In genomic region chr5:139544271-139545135, GRCm38 (mm10) we compare ENCODE assay signal across 10 mouse cellular contexts. TPM values are rescaled to one million over a fixed set of nuclear protein-coding genes. Genes with fewer than 3 reads are reported as not detected.
DNase-seq lines count a peak whose midpoint lies in the region; ATAC-seq and TF ChIP-seq lines count a peak whose summit lies in the region.
"Had no signal": no experiment of that assay in that cellular context is flagged by ENCODE, and none has a peak within 500 bp of the region (broad histone marks: within the 10 kb centered on the region; RNA-seq: fewer than 3 reads in every experiment).

No protein-coding gene starts in this region.

- H3K27me3 ChIP-seq in forebrain, embryonic 14.5 days (replicated peaks; ENCODE audit: control insufficient read depth, insufficient read depth, low read length), result peaks cover 86% of the 10 kb centered on the region
- H3K27me3 ChIP-seq in midbrain, embryonic 11.5 days (ENCODE audit: control insufficient read depth, insufficient read depth, low read length), result peaks cover 93% of the 10 kb centered on the region

- H3K9ac ChIP-seq in forebrain, embryonic 14.5 days (ENCODE audit: low read length), result peak overlapping the region; percentile 35; the same call in 1 of the 2 replicates
- H3K9ac ChIP-seq in midbrain, embryonic 11.5 days (ENCODE audit: low read length), result peak overlapping the region; percentile 65

- peak overlapping the region; percentile 27; the same call in 1 of the 2 replicates for H3K27ac ChIP-seq in forebrain, embryonic 14.5 days (ENCODE audit: low read depth, low read length)
- peak overlapping the region; percentile 71 for H3K27ac ChIP-seq in midbrain, embryonic 11.5 days (ENCODE audit: low read depth, low read length)

- no peaks in the 10 kb centered on the region for H3K36me3 ChIP-seq in forebrain, embryonic 14.5 days (ENCODE audit: control insufficient read depth, insufficient read depth, low read length)
- no peaks in the 10 kb centered on the region for H3K36me3 ChIP-seq in midbrain, embryonic 11.5 days (ENCODE audit: control insufficient read depth, insufficient read depth, low read length)

- H3K4me2 ChIP-seq in forebrain, embryonic 14.5 days (ENCODE audit: low read length), result peak overlapping the region; percentile 30
- peak overlapping the region; percentile 36; the same call in 1 of the 2 replicates for H3K4me2 ChIP-seq in midbrain, embryonic 11.5 days

- peak overlapping the region; percentile 27 for H3K4me3 ChIP-seq in forebrain, embryonic 14.5 days (ENCODE audit: low read depth, low read length)
- H3K4me3 ChIP-seq in midbrain, embryonic 11.5 days (ENCODE audit: low read depth, low read length), result peak overlapping the region; percentile 45

- under 1% methylated on average over 53 of the region's 54 CpGs for WGBS in forebrain, embryonic 14.5 days
- under 1% methylated on average over 54 of the region's 54 CpGs for WGBS in midbrain, embryonic 11.5 days

- H3K9me3 ChIP-seq in forebrain, embryonic 14.5 days (replicated peaks; ENCODE audit: control insufficient read depth, low read length), result no peaks in the 10 kb centered on the region
- no peaks in the 10 kb centered on the region for H3K9me3 ChIP-seq in midbrain, embryonic 11.5 days (ENCODE audit: control insufficient read depth, low read length)

- peak; percentile 32 for DNase-seq in brain, embryonic 14.5 days (ENCODE audit: low read depth)
- peak; percentile 81 for DNase-seq in cerebellum, adult 9-11 months
- no peak for DNase-seq in forebrain, embryonic 14.5 days (ENCODE audit: low spot score)
- peak; percentile 95 for DNase-seq in midbrain, embryonic 11.5 days (ENCODE audit: low spot score, missing footprints)
- DNase-seq in ovary, adult 18-20 months (ENCODE audit: low spot score), result no peak
- DNase-seq in left cerebral cortex, adult 9 months (ENCODE audit: low spot score in 2 of 2), result no peak
- DNase-seq in thymus, adult 18-20 months, result no peak

- no peak for TF ChIP-seq CTCF in brain, embryonic 14.5 days (IDR thresholded peaks at IDR 0.05; ENCODE audit: borderline replicate concordance, extremely low read depth, insufficient read depth, insufficient read length)

- H3K4me1 ChIP-seq in forebrain, embryonic 14.5 days (ENCODE audit: control insufficient read depth, insufficient read depth, low read length), result no peaks in the 10 kb centered on the region; the same call in none of the 2 replicates
- H3K4me1 ChIP-seq in midbrain, embryonic 11.5 days (ENCODE audit: control insufficient read depth, insufficient read depth, low read length), result peaks cover 14% of the 10 kb centered on the region

- TF ChIP-seq POLR2A in brain, embryonic 14.5 days (IDR thresholded peaks at IDR 0.05; ENCODE audit: borderline replicate concordance, extremely low read depth, insufficient read depth, insufficient read length, poor library complexity, severe bottlenecking), result no peak

- no peak for ATAC-seq in forebrain, embryonic 14.5 days
- no peak for ATAC-seq in midbrain, embryonic 11.5 days (ENCODE audit: low FRiP score)

RNA-seq across cellular contexts. Expression of gene Uncx, which starts 1.2 kb away (rescaled TPM):
- 26.5 and 42.0 TPM in 2 replicates for polyA plus RNA-seq in brain, embryonic 14.5 days (2012; rRNA removed)
- 2.3 and 3.5 TPM in 2 replicates for polyA plus RNA-seq in forebrain, embryonic 14.5 days (2014; fragmentation: Nextera tagmentation; extraction: Ambion mirVana)
- 41.8 and 46.4 TPM in 2 replicates for polyA plus RNA-seq in midbrain, embryonic 11.5 days (2014; fragmentation: Nextera tagmentation; extraction: Ambion mirVana)
- polyA plus RNA-seq: cortical plate, adult 2 months; heart, embryonic 14.5 days; testis, adult 2 months had no signal

Comparison
In these comparisons a context has a peak if more than half of its experiments do, and no peak if none do; other contexts are left out.
1. DNase-seq: peak in brain, embryonic 14.5 days (single experiment), cerebellum, adult 9-11 months (single experiment) and midbrain, embryonic 11.5 days (single experiment); none in forebrain, embryonic 14.5 days (single experiment), ovary, adult 18-20 months (single experiment), left cerebral cortex, adult 9 months (0 of 2) and thymus, adult 18-20 months (0 of 2).